ENCODE assay signal across 27 mouse cellular contexts in the genomic region with DNA sequence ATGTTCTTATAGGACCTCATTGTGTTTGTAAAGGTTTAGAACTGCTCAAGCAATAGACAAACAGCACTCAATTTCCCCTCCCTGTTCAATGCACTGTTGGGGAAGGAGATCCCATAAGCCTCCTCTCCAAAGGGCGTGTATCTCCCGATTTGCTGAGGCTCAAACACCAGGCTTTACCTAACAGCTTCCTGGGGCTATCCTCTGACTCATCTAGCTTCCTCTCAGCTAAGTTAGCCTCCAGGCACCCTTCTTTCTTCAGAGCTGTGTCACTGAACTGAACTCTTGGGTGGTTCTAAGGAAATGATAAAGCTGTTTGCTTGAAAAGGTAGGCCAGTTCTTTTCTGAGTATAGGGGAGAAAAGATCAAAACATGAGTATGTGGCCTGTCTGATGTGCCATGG. TPM values are rescaled to one million over a fixed set of nuclear protein-coding genes. Genes with fewer than 3 reads are reported as not detected.
DNase-seq lines count a peak whose midpoint lies in the region; ATAC-seq lines count a peak whose summit lies in the region.
"Had no signal": no experiment of that assay in that cellular context is flagged by ENCODE, and none has a peak within 500 bp of the region (broad histone marks: within the 10 kb centered on the region; RNA-seq: fewer than 3 reads in every experiment).

No protein-coding gene starts in this region.

- H3K4me2 ChIP-seq in hindbrain, embryonic 16.5 days (ENCODE audit: low read length), result no peak overlapping the region
- no peak overlapping the region for H3K4me2 ChIP-seq in hindbrain, embryonic 13.5 days
- H3K4me2 ChIP-seq: embryonic facial prominence, embryonic 12.5 days; embryonic facial prominence, embryonic 15.5 days; forebrain, embryonic 15.5 days; heart, embryonic 11.5 days; hindbrain, embryonic 12.5 days had no signal

- 89% methylated on average over 2 of the region's 2 CpGs for WGBS in hindbrain, embryonic 16.5 days
- 82% methylated on average over 2 of the region's 2 CpGs for WGBS in hindbrain, embryonic 13.5 days

- DNase-seq in 3T3-L1 (ENCODE audit: low read depth, low spot score) (peak; percentile 73), NIH3T3 (ENCODE audit: low read depth) (peak; percentile 9)
- DNase-seq in kidney, postnatal 14 days, result no peak
- DNase-seq in heart, adult 9 months (ENCODE audit: low spot score in 2 of 2), result no peak
- DNase-seq: adrenal gland, postnatal 10 days; adrenal gland, postnatal 36 days; B cell, adult 2 months; cerebellum, adult 11 months; cerebellum, adult 2 months; cerebellum, adult 9-11 months; cerebellum, postnatal 25 days; gastrocnemius, postnatal 25 days; heart, adult 2 months had no signal

- no peak overlapping the region for H3K27ac ChIP-seq in hindbrain, embryonic 16.5 days (ENCODE audit: low read depth, low read length)
- no peak overlapping the region for H3K27ac ChIP-seq in hindbrain, embryonic 13.5 days
- H3K27ac ChIP-seq: embryonic facial prominence, embryonic 12.5 days; embryonic facial prominence, embryonic 15.5 days; forebrain, embryonic 15.5 days; heart, adult 2 months; hindbrain, embryonic 12.5 days; hindbrain, postnatal 0 days had no signal

- H3K27me3 ChIP-seq in hindbrain, embryonic 16.5 days (replicated peaks; ENCODE audit: control insufficient read depth, insufficient read depth, low read length), result no peaks in the 10 kb centered on the region
- no peaks in the 10 kb centered on the region for H3K27me3 ChIP-seq in hindbrain, embryonic 13.5 days
- H3K27me3 ChIP-seq: CH12.LX; embryonic facial prominence, embryonic 12.5 days; embryonic facial prominence, embryonic 15.5 days; forebrain, embryonic 15.5 days; hindbrain, embryonic 12.5 days had no signal

- no peak overlapping the region for H3K9ac ChIP-seq in hindbrain, embryonic 16.5 days (ENCODE audit: low read depth, low read length)
- no peak overlapping the region for H3K9ac ChIP-seq in hindbrain, embryonic 13.5 days
- H3K9ac ChIP-seq: embryonic facial prominence, embryonic 12.5 days; embryonic facial prominence, embryonic 15.5 days; forebrain, embryonic 15.5 days; hindbrain, embryonic 12.5 days had no signal

- H3K9me3 ChIP-seq in hindbrain, embryonic 16.5 days (ENCODE audit: control insufficient read depth, low read length), result no peaks in the 10 kb centered on the region
- no peaks in the 10 kb centered on the region for H3K9me3 ChIP-seq in hindbrain, embryonic 13.5 days
- H3K9me3 ChIP-seq: embryonic facial prominence, embryonic 12.5 days; embryonic facial prominence, embryonic 15.5 days; forebrain, embryonic 15.5 days; G1E had no signal

- H3K4me1 ChIP-seq in hindbrain, embryonic 16.5 days (ENCODE audit: control insufficient read depth, insufficient read depth, low read depth, low read length), result no peaks in the 10 kb centered on the region
- no peaks in the 10 kb centered on the region for H3K4me1 ChIP-seq in hindbrain, embryonic 13.5 days (replicated peaks)
- H3K4me1 ChIP-seq: embryonic facial prominence, embryonic 12.5 days; embryonic facial prominence, embryonic 15.5 days; forebrain, embryonic 15.5 days; hindbrain, embryonic 12.5 days had no signal

- H3K4me3 ChIP-seq in hindbrain, embryonic 16.5 days (ENCODE audit: low read length), result no peak overlapping the region
- H3K4me3 ChIP-seq in hindbrain, embryonic 13.5 days, result no peak overlapping the region
- H3K4me3 ChIP-seq: embryonic facial prominence, embryonic 12.5 days; embryonic facial prominence, embryonic 15.5 days; forebrain, embryonic 15.5 days; heart, adult 2 months; hindbrain, embryonic 12.5 days had no signal

- no peaks in the 10 kb centered on the region for H3K36me3 ChIP-seq in hindbrain, embryonic 16.5 days (ENCODE audit: control insufficient read depth, insufficient read depth, low read length)
- H3K36me3 ChIP-seq in hindbrain, embryonic 13.5 days, result no peaks in the 10 kb centered on the region
- H3K36me3 ChIP-seq: embryonic facial prominence, embryonic 12.5 days; embryonic facial prominence, embryonic 15.5 days; forebrain, embryonic 15.5 days; G1E; hindbrain, embryonic 12.5 days had no signal

- ATAC-seq in granulocyte monocyte progenitor cell, adult 5-6 weeks (replicated peaks; ENCODE audit: poor library complexity, severe bottlenecking), result peak; percentile 76
- ATAC-seq in hindbrain, embryonic 16.5 days, result no peak
- ATAC-seq in hindbrain, embryonic 13.5 days (ENCODE audit: low FRiP score), result no peak
- ATAC-seq: activated CD4-positive, CD25-positive, alpha-beta regulatory T cell, adult 4 months; forebrain, embryonic 15.5 days; hindbrain, postnatal 0 days; inflammation-experienced regulatory T-cells, adult 6 months; intestine, embryonic 16.5 days had no signal

RNA-seq across cellular contexts. Expression of a gene that starts 23.5 kb away (rescaled TPM):
- 1.2 and 4.4 TPM in 2 replicates for total RNA-seq in granulocyte monocyte progenitor cell, adult 5-6 weeks (2014; fragmentation: Nextera tagmentation)
- total RNA-seq in granulocyte monocyte progenitor cell, adult 5-6 weeks (2017), result 1.1 and 1.4 TPM in 2 replicates
- polyA plus RNA-seq in hindbrain, embryonic 16.5 days (2015; fragmentation: Nextera tagmentation; extraction: Ambion mirVana), result 5.9 and 6.7 TPM in 2 replicates
- 5.4 and 5.5 TPM in 2 replicates for polyA plus RNA-seq in hindbrain, embryonic 13.5 days (2015; fragmentation: Nextera tagmentation; extraction: Ambion mirVana)

RNA-seq across cellular contexts. Expression of a gene that starts 51.7 kb away (rescaled TPM):
- total RNA-seq in granulocyte monocyte progenitor cell, adult 5-6 weeks (2014; fragmentation: Nextera tagmentation), result 1.2 TPM in 2 replicates
- total RNA-seq in granulocyte monocyte progenitor cell, adult 5-6 weeks (2017), result 0.46 and 0.82 TPM in 2 replicates
- polyA plus RNA-seq in hindbrain, embryonic 16.5 days (2015; fragmentation: Nextera tagmentation; extraction: Ambion mirVana), result 49.2 and 58.7 TPM in 2 replicates
- polyA plus RNA-seq in hindbrain, embryonic 13.5 days (2015; fragmentation: Nextera tagmentation; extraction: Ambion mirVana), result 20.4 and 20.7 TPM in 2 replicates
- polyA plus RNA-seq: G1E had no signal

Comparison
In these comparisons a context has a peak if more than half of its experiments do, and no peak if none do; other contexts are left out.
1. DNase-seq: peak in 3T3-L1 (single experiment) and NIH3T3 (single experiment); none in kidney, postnatal 14 days (single experiment) and heart, adult 9 months (0 of 2).